Mouse (Mus musculus) liver, postnatal 0 days (tissue): Measurements from ENCODE around the gene Art2b.
"Not testable (repeated sequence)": the region's sequence is repeated elsewhere in the genome, so short reads cannot be mapped to it uniquely, and the experiment has no call there.

Experiments used
- CTCF ChIP-seq: sonication (generic); IDR thresholded peaks from 2 replicates; pipeline ENCODE4 v1.5.1; 2016; ENCODE audit warnings: antibody characterized with exemption, low read depth
- EP300 ChIP-seq: IDR thresholded peaks from 2 replicates; pipeline ENCODE4 v1.6.1; 2016; ENCODE audit warnings: antibody characterized with exemption, low read depth, mild to moderate bottlenecking

DNA sequence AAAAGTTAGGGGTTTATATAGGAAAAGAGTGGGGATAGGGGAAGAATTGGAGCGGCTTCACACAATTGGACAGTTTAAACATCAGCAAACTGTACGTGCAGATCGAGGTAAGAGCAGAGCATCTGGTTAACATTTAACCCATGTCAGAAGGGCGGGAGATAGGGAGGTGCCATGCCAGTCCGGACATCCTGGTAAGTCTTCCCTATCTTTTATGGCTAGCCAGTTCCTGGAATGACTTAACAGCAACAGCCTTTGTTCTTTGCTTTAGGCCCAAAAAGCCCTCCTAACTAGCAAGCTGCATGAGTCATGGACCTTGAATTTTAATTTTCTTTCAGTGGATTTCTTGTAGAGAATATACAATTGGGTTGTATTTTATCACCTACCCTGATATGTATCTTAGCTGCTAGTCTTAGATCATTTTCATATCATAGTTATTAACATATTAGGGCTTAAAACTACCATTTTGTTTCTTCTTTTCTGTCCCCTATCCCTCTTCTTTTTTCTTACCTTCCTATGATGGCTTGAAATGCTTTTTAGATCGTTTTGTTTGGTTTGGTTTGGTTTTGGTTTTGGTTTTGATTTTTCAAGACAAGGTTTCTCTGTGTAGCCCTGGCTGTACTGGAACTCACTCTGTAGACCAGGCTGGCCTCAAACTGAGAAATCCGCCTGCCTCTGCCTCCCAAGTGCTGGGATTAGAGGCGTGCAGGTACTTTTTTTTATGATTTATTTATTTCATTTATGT lies 27.6 kb upstream of the Art2b start:
- not testable (repeated sequence) for TF ChIP-seq CTCF, EP300
